Mouse (Mus musculus) left cerebral cortex, adult 8-10 months (tissue): ENCODE results near the gene Bpnt1. TPM values are rescaled to one million over a fixed set of nuclear protein-coding genes. Genes with fewer than 3 reads are reported as not detected.

Experiments used
- DNase-seq, 2 experiments: peaks; one replicate each; pipeline ENCODE4 v3.0.0; 2022; ENCODE audit warnings: low spot score in 2 of 2
- microRNA-seq, 2 experiments: library from miRNA; unstranded; fragments of <30 nt; microRNA quantifications; one replicate each; pipeline ENCODE4 v1.2.0; 2022
- total RNA-seq, 4 experiments: library from RNA; stranded (reverse); gene quantifications; 2 replicates each; pipeline ENCODE4 v1.2.4; 2022

Gene Bpnt1
- total RNA-seq, 4 experiments from 2014 or later = 66.3 to 80.0 (median 67.5) TPM

GRCm38 (mm10) chr1:185401615-185402014 lies 69.7 kb downstream of the Bpnt1 start:
- DNase-seq = no peak

GRCm38 (mm10) chr1:185404021-185404420 lies 72.1 kb downstream of the Bpnt1 start:
- no peak for DNase-seq

DNA sequence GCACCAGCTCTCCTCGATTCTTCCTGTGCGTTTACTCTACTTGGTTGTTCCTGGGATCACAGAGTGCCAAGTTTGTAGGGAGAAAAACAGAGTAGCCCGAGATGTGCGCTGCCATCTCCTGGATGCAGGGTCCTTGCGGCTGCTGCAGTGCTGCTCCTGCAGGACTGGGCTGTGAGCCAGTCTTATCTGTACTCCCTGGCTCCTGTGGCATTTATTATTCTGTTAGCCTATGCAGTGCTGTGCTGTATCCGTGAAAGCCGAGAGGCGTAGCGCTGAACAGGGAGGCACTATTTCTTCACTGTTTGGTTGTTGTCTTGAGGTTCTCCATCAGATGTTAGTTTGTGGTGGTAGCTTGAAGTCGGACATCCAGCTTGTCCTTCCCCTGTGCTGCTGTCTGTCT lies 74.0 kb downstream of the Bpnt1 start:
- DNase-seq = no peak

Small RNAs within 50 kb of the gene (microRNA-seq; reads per million reads assigned to microRNA genes)
- gene Mir194-1 (0 reads per million in 2 experiments), gene Mir215 (0 to 0.66 reads per million in 2 experiments)

Other genes starting within 250 kb of the Bpnt1 start
- gene Rab3gap2, start 128.0 kb upstream of the Bpnt1 start, total RNA-seq = 10 to 100 TPM; 65.4 to 73.2 (median 71.2) TPM
- 10 to 100 TPM; 34.0 to 36.4 (median 35.2) TPM for gene Iars2, start 2.8 kb upstream of the Bpnt1 start, total RNA-seq
- gene Eprs, start 30.9 kb downstream of the Bpnt1 start, total RNA-seq = 10 to 100 TPM; 61.0 to 75.5 (median 69.9) TPM
- 1 to 10 TPM; 8.1 to 9.0 (median 8.5) TPM for gene Slc30a10, start 122.7 kb downstream of the Bpnt1 start, total RNA-seq